Mouse (Mus musculus): ENCODE results near the gene Rreb1. TPM values are rescaled to one million over a fixed set of nuclear protein-coding genes. Genes with fewer than 3 reads are reported as not detected.
A peak's percentile ranks its signal among the peaks of the same experiment; 100 is the strongest.

The Rreb1 gene
- polyA plus RNA-seq, 1 experiment = 6.0 TPM

- no peaks in the 10 kb centered on the region for H3K79me3 ChIP-seq (ENCODE audit: low read depth)
- TF ChIP-seq MAX (IDR thresholded peaks at IDR 0.05) (no peak), USF1 (IDR thresholded peaks at IDR 0.05; ENCODE audit: low read depth) (no peak), FOSL1 (IDR thresholded peaks at IDR 0.05; ENCODE audit: insufficient read depth, low read length, poor library complexity, severe bottlenecking) (no peak), CTCF (IDR thresholded peaks at IDR 0.05; ENCODE audit: control insufficient read depth, insufficient read depth, insufficient read length) (no peak), MYOD1 (IDR thresholded peaks at IDR 0.05; ENCODE audit: control insufficient read depth, insufficient read length, low read depth) (no peak), MYOG (IDR thresholded peaks at IDR 0.05; ENCODE audit: control insufficient read depth, extremely low read depth, insufficient read length) (no peak)
- H3K36me3 ChIP-seq (ENCODE audit: control insufficient read depth, insufficient read depth) = no peaks in the 10 kb centered on the region
Measured at GRCm38 (mm10) chr13:37779251-37779667, 1.1 kb downstream of the Rreb1 start.

DNA sequence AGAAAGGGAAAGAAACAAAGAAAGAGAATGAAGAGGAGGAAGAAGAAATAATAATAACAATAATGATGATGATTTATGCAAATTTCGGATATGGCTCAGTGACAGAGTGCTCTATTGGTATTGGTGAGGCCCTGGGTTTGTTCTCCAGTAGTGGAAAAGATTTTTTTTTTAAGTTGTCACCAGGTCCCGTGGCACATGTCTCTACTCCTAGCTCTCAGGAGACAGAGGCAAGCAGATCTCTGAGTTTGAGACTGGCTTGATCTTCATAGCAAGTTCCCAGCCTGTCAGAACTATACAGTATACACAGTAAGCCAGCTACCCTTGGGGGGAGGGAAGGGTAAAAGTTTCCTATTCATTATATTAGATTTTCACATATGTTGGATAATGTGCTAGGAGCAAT lies 3.4 kb downstream of the Rreb1 start:
- TF ChIP-seq MYOD1 (IDR thresholded peaks at IDR 0.05; ENCODE audit: control insufficient read depth, insufficient read length, low read depth) (no peak), FOSL1 (IDR thresholded peaks at IDR 0.05; ENCODE audit: insufficient read depth, low read length, poor library complexity, severe bottlenecking) (no peak), CTCF (IDR thresholded peaks at IDR 0.05; ENCODE audit: control insufficient read depth, insufficient read depth, insufficient read length) (no peak), CEBPB (IDR thresholded peaks at IDR 0.05; ENCODE audit: low read depth) (no peak), USF1 (IDR thresholded peaks at IDR 0.05; ENCODE audit: low read depth) (no peak), MYOG (IDR thresholded peaks at IDR 0.05; ENCODE audit: control insufficient read depth, extremely low read depth, insufficient read length) (no peak), MAX (IDR thresholded peaks at IDR 0.05) (no peak)
- no peak overlapping the region for H3ac ChIP-seq (ENCODE audit: control insufficient read depth, insufficient read length, low read depth)

More at GRCm38 (mm10) chr13:37779251-37779667, 1.1 kb downstream of the Rreb1 start:
- Histone ChIP-seq H3K79me2 (ENCODE audit: control insufficient read depth, insufficient read depth) (no peaks in the 10 kb centered on the region), H3ac (ENCODE audit: control insufficient read depth, insufficient read length, low read depth) (no peak overlapping the region), H3K27me3 (ENCODE audit: control insufficient read depth, insufficient read depth, insufficient read length) (no peaks in the 10 kb centered on the region), H3K4me3 (ENCODE audit: insufficient read depth, poor library complexity, severe bottlenecking) (no peak overlapping the region)

GRCm38 (mm10) chr13:37782144-37782543 lies 3.9 kb downstream of the Rreb1 start:
- TF ChIP-seq MAX (IDR thresholded peaks at IDR 0.05) (no peak), CTCF (IDR thresholded peaks at IDR 0.05; ENCODE audit: control insufficient read depth, insufficient read depth, insufficient read length) (no peak), USF1 (IDR thresholded peaks at IDR 0.05; ENCODE audit: low read depth) (no peak)

More for the DNA sequence above, 3.4 kb downstream of the Rreb1 start:
- no peak overlapping the region for H3K4me3 ChIP-seq (ENCODE audit: insufficient read depth, poor library complexity, severe bottlenecking)
- H3K36me3 ChIP-seq (ENCODE audit: control insufficient read depth, insufficient read depth) = no peaks in the 10 kb centered on the region
- H3K79me3 ChIP-seq (ENCODE audit: low read depth) = no peaks in the 10 kb centered on the region
- no peaks in the 10 kb centered on the region for H3K79me2 ChIP-seq (ENCODE audit: control insufficient read depth, insufficient read depth)
- no peaks in the 10 kb centered on the region for H3K27me3 ChIP-seq (ENCODE audit: control insufficient read depth, insufficient read depth, insufficient read length)

GRCm38 (mm10) chr13:37783676-37784075 lies 5.5 kb downstream of the Rreb1 start:
- Histone ChIP-seq H3K79me3 (ENCODE audit: low read depth) (no peaks in the 10 kb centered on the region), H3K36me3 (ENCODE audit: control insufficient read depth, insufficient read depth) (no peaks in the 10 kb centered on the region), H3K27me3 (ENCODE audit: control insufficient read depth, insufficient read depth, insufficient read length) (no peaks in the 10 kb centered on the region), H3K4me3 (ENCODE audit: insufficient read depth, poor library complexity, severe bottlenecking) (no peak overlapping the region), H3ac (ENCODE audit: control insufficient read depth, insufficient read length, low read depth) (no peak overlapping the region), H3K79me2 (ENCODE audit: control insufficient read depth, insufficient read depth) (no peaks in the 10 kb centered on the region)
- TF ChIP-seq CEBPB (IDR thresholded peaks at IDR 0.05; ENCODE audit: low read depth) (no peak), CTCF (IDR thresholded peaks at IDR 0.05; ENCODE audit: control insufficient read depth, insufficient read depth, insufficient read length) (no peak), FOSL1 (IDR thresholded peaks at IDR 0.05; ENCODE audit: insufficient read depth, low read length, poor library complexity, severe bottlenecking) (no peak), USF1 (IDR thresholded peaks at IDR 0.05; ENCODE audit: low read depth) (no peak), MYOG (IDR thresholded peaks at IDR 0.05; ENCODE audit: control insufficient read depth, extremely low read depth, insufficient read length) (no peak), MAX (IDR thresholded peaks at IDR 0.05) (no peak), MYOD1 (IDR thresholded peaks at IDR 0.05; ENCODE audit: control insufficient read depth, insufficient read length, low read depth) (no peak)

More at GRCm38 (mm10) chr13:37782144-37782543, 3.9 kb downstream of the Rreb1 start:
- Histone ChIP-seq H3ac (ENCODE audit: control insufficient read depth, insufficient read length, low read depth) (no peak overlapping the region), H3K4me3 (ENCODE audit: insufficient read depth, poor library complexity, severe bottlenecking) (no peak overlapping the region), H3K36me3 (ENCODE audit: control insufficient read depth, insufficient read depth) (no peaks in the 10 kb centered on the region), H3K79me2 (ENCODE audit: control insufficient read depth, insufficient read depth) (no peaks in the 10 kb centered on the region), H3K79me3 (ENCODE audit: low read depth) (no peaks in the 10 kb centered on the region), H3K27me3 (ENCODE audit: control insufficient read depth, insufficient read depth, insufficient read length) (no peaks in the 10 kb centered on the region)

DNA sequence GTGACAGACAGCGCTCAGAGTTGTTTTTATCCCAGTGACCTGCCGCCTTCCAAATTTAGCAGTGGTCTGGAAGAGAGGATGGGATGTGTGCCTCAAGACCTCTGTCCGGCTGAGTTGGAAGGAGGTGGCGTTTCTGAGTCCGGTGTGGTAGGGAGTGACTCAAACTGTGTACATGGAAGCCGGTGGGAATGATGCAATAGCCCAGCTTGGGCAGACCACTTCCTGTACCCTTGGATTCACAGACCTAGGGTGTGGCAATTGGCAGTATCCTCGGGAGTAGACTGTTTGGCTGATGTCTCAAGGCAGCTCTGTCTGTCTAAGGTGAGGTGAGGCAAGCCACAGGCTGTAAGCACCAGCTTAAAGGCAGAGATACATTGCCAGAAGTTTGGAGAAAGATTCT lies 6.0 kb downstream of the Rreb1 start:
- Histone ChIP-seq H3ac (ENCODE audit: control insufficient read depth, insufficient read length, low read depth) (no peak overlapping the region), H3K4me3 (ENCODE audit: insufficient read depth, poor library complexity, severe bottlenecking) (no peak overlapping the region), H3K79me3 (ENCODE audit: low read depth) (no peaks in the 10 kb centered on the region), H3K79me2 (ENCODE audit: control insufficient read depth, insufficient read depth) (no peaks in the 10 kb centered on the region), H3K36me3 (ENCODE audit: control insufficient read depth, insufficient read depth) (no peaks in the 10 kb centered on the region), H3K27me3 (ENCODE audit: control insufficient read depth, insufficient read depth, insufficient read length) (no peaks in the 10 kb centered on the region)
- peak; percentile 77 for TF ChIP-seq MAX (IDR thresholded peaks at IDR 0.05)
- TF ChIP-seq CTCF (IDR thresholded peaks at IDR 0.05; ENCODE audit: control insufficient read depth, insufficient read depth, insufficient read length) = no peak
- peak; percentile 21 for TF ChIP-seq MYOD1 (IDR thresholded peaks at IDR 0.05; ENCODE audit: control insufficient read depth, insufficient read length, low read depth)
- peak; percentile 98 for TF ChIP-seq CEBPB (IDR thresholded peaks at IDR 0.05; ENCODE audit: low read depth)
- no peak for TF ChIP-seq MYOG (IDR thresholded peaks at IDR 0.05; ENCODE audit: control insufficient read depth, extremely low read depth, insufficient read length)
- peak; percentile 60 for TF ChIP-seq FOSL1 (IDR thresholded peaks at IDR 0.05; ENCODE audit: insufficient read depth, low read length, poor library complexity, severe bottlenecking)
- no peak for TF ChIP-seq USF1 (IDR thresholded peaks at IDR 0.05; ENCODE audit: low read depth)

DNA sequence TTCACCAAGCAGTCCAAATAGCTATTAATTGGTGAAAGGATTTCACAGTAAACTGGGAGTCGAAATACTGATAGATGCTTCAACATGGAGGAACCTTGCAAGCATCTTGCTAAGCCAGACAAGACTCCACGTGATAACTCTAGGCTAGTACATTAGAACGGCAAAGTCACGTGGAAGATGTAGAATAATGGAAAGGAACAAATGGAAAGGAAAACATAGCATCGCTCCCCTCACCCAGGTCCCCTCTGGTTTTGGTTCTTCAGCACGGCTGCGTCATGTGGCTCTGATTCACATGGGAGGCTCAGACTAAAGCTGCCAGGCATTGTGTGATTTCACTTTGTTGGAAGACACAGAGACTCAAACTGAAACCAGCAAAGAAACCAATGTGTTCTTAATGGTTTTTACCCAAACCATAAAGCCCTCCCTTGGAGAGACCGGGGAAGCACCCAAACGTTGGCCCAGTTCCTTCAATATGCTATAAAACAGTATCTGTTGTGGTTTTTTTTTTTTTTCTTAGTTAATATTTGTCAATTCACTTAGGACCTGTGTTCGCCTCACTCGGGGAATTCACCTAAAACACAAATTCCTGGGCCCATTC lies 14.6 kb downstream of the Rreb1 start:
- Histone ChIP-seq H3K79me3 (ENCODE audit: low read depth) (no peaks in the 10 kb centered on the region), H3K79me2 (ENCODE audit: control insufficient read depth, insufficient read depth) (no peaks in the 10 kb centered on the region), H3ac (ENCODE audit: control insufficient read depth, insufficient read length, low read depth) (no peak overlapping the region), H3K27me3 (ENCODE audit: control insufficient read depth, insufficient read depth, insufficient read length) (no peaks in the 10 kb centered on the region), H3K4me3 (ENCODE audit: insufficient read depth, poor library complexity, severe bottlenecking) (no peak overlapping the region), H3K36me3 (ENCODE audit: control insufficient read depth, insufficient read depth) (no peaks in the 10 kb centered on the region)
- TF ChIP-seq MYOG (IDR thresholded peaks at IDR 0.05; ENCODE audit: control insufficient read depth, extremely low read depth, insufficient read length) (no peak), MYOD1 (IDR thresholded peaks at IDR 0.05; ENCODE audit: control insufficient read depth, insufficient read length, low read depth) (no peak), USF1 (IDR thresholded peaks at IDR 0.05; ENCODE audit: low read depth) (no peak), MAX (IDR thresholded peaks at IDR 0.05) (no peak), CTCF (IDR thresholded peaks at IDR 0.05; ENCODE audit: control insufficient read depth, insufficient read depth, insufficient read length) (no peak), CEBPB (IDR thresholded peaks at IDR 0.05; ENCODE audit: low read depth) (no peak), FOSL1 (IDR thresholded peaks at IDR 0.05; ENCODE audit: insufficient read depth, low read length, poor library complexity, severe bottlenecking) (no peak)

Data from C2C12 (cell line).